Mouse (Mus musculus) spleen, adult 2 months (tissue): ENCODE results near the gene Zfyve9.

Source experiments
- CTCF ChIP-seq: fragments of 200-500 bp; IDR thresholded peaks from 2 replicates; pipeline ENCODE4 v1.5.1; 2011; ENCODE audit warnings: mild to moderate bottlenecking, inconsistent platforms; ENCODE audit not compliant: insufficient read depth, insufficient read length, insufficient replicate concordance; ENCODE audit errors: extremely low read depth
- POLR2A ChIP-seq: fragments of 200-500 bp; IDR thresholded peaks from 2 replicates; pipeline ENCODE4 v1.6.1; 2011; ENCODE audit warnings: low read depth, low read length, inconsistent platforms

DNA sequence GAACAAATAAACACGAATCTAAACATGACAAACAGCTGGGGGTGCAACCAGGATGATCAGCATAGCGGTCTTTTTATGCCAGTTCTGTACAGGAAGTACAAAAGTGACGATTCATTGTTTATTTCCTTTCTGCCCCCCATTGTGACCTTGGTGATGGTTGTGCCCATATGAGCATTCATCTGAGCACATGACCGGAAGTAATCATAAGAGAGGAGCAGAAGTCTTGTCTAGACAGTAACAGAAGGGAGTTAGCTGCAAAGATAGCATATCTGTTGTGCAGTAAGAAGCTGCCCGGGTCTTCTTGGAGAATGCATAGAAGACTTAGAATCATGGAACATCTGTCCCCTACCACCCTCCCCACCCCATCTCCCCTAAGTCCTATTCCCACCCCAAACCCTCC, 141.8 kb downstream of the Zfyve9 start:
- no peak for TF ChIP-seq POLR2A
- TF ChIP-seq CTCF, result no peak
